Mouse (Mus musculus): ENCODE measurements at regions not wholly inside any gene's neighbourhood (a gene's known extent, or its start where the extent isn't known, plus 50 kb on each side); places are given as distances from the start of the nearest gene placed in this dataset.

GRCm38 (mm10) chr4:152767372-152767771 is 289.7 kb upstream of the Kcnab2 start:
- TF ChIP-seq CTCF (IDR thresholded peaks at IDR 0.05; ENCODE audit: low read depth) (peak; percentile 61), EP300 (IDR thresholded peaks at IDR 0.05; ENCODE audit: low read depth) (no peak)
